Mouse (Mus musculus) cerebral cortex, adult 2 months (tissue): ENCODE results near the gene Lima1.

Experiments used
- WGBS: fragments of 180-500 bp; shearing (Covaris S2); methylation state at CpG from one replicate; pipeline ENCODE4 v1.1.7; 2018; 5-methylcytosine and 5-hydroxymethylcytosine counted together

Gene Lima1

GRCm38 (mm10) chr15:99866450-99867221 lies 8.6 kb downstream of the Lima1 start:
- WGBS, result 79% methylated on average over 15 of the region's 15 CpGs

- WGBS, result 60% methylated on average over 5 of the region's 5 CpGs
Measured at GRCm38 (mm10) chr15:99865942-99866341, 9.3 kb downstream of the Lima1 start.

- WGBS, result 92% methylated on average over 20 of the region's 20 CpGs
Measured at GRCm38 (mm10) chr15:99865494-99865941, 9.7 kb downstream of the Lima1 start.

GRCm38 (mm10) chr15:99865046-99865445 lies 10.2 kb downstream of the Lima1 start:
- 81% methylated on average over 7 of the region's 7 CpGs for WGBS

- WGBS, result 96% methylated on average over 8 of the region's 8 CpGs
Measured at GRCm38 (mm10) chr15:99863786-99864185, 11.5 kb downstream of the Lima1 start.

- 97% methylated on average over 6 of the region's 6 CpGs for WGBS
Measured at GRCm38 (mm10) chr15:99863358-99863757, 11.9 kb downstream of the Lima1 start.

GRCm38 (mm10) chr15:99862473-99862872 lies 12.8 kb downstream of the Lima1 start:
- WGBS, result 78% methylated on average over 11 of the region's 11 CpGs

GRCm38 (mm10) chr15:99861955-99862354 lies 13.3 kb downstream of the Lima1 start:
- 49% methylated on average over 11 of the region's 11 CpGs for WGBS

GRCm38 (mm10) chr15:99861536-99861935 lies 13.7 kb downstream of the Lima1 start:
- WGBS, result 76% methylated on average over 6 of the region's 6 CpGs

- 78% methylated on average over 9 of the region's 9 CpGs for WGBS
Measured at GRCm38 (mm10) chr15:99859644-99860392, 15.4 kb downstream of the Lima1 start.

- WGBS, result 81% methylated on average over 8 of the region's 8 CpGs
Measured at GRCm38 (mm10) chr15:99857479-99857878, 17.8 kb downstream of the Lima1 start.

- WGBS, result 64% methylated on average over 3 of the region's 3 CpGs
Measured at GRCm38 (mm10) chr15:99855119-99855518, 20.1 kb downstream of the Lima1 start.

- WGBS, result 47% methylated on average over 2 of the region's 2 CpGs
Measured at GRCm38 (mm10) chr15:99852606-99853237, 22.5 kb downstream of the Lima1 start.

- WGBS, result 77% methylated on average over 3 of the region's 3 CpGs
Measured at GRCm38 (mm10) chr15:99850265-99850664, 25.0 kb downstream of the Lima1 start.

- 87% methylated on average over 8 of the region's 8 CpGs for WGBS
Measured at GRCm38 (mm10) chr15:99847937-99848336, 27.3 kb downstream of the Lima1 start.

- 37% methylated on average over 13 of the region's 13 CpGs for WGBS
Measured at GRCm38 (mm10) chr15:99847207-99847881, 27.9 kb downstream of the Lima1 start.

- 51% methylated on average over 6 of the region's 6 CpGs for WGBS
Measured at GRCm38 (mm10) chr15:99846633-99847032, 28.6 kb downstream of the Lima1 start.

- 92% methylated on average over 3 of the region's 3 CpGs for WGBS
Measured at GRCm38 (mm10) chr15:99843856-99844255, 31.4 kb downstream of the Lima1 start.

GRCm38 (mm10) chr15:99839910-99840309 lies 35.3 kb downstream of the Lima1 start:
- WGBS, result 52% methylated on average over 2 of the region's 2 CpGs

GRCm38 (mm10) chr15:99839165-99839840 lies 36.0 kb downstream of the Lima1 start:
- WGBS, result 84% methylated on average over 13 of the region's 13 CpGs

GRCm38 (mm10) chr15:99837561-99837960 lies 37.7 kb downstream of the Lima1 start:
- WGBS, result 81% methylated on average over 7 of the region's 7 CpGs
